ENCODE assay signal across 8 mouse cellular contexts in genomic region chr2:25402377-25402971, GRCm38 (mm10). TPM values are rescaled to one million over a fixed set of nuclear protein-coding genes. Genes with fewer than 3 reads are reported as not detected.
DNase-seq lines count a peak whose midpoint lies in the region; ATAC-seq and TF ChIP-seq lines count a peak whose summit lies in the region.

No protein-coding gene starts in this region.

- peak overlapping the region; percentile 81 for H3K4me3 ChIP-seq in ES-Bruce4 (ENCODE audit: low read depth, low read length)
- H3K4me3 ChIP-seq in forebrain, embryonic 12.5 days (replicated peaks) = peak overlapping the region; percentile 90
- H3K4me3 ChIP-seq in neural tube, embryonic 14.5 days (ENCODE audit: low read depth, low read length) = peak overlapping the region; percentile 97

- ATAC-seq in forebrain, embryonic 12.5 days (ENCODE audit: low FRiP score) = peak; percentile 37
- peak; percentile 47 for ATAC-seq in neural tube, embryonic 14.5 days (ENCODE audit: low read depth)

- no peak for TF ChIP-seq POLR2A in ES-Bruce4 (IDR thresholded peaks at IDR 0.05; ENCODE audit: insufficient read depth, low read length)

- peak overlapping the region; percentile 76 for H3K4me2 ChIP-seq in forebrain, embryonic 12.5 days
- H3K4me2 ChIP-seq in neural tube, embryonic 14.5 days (ENCODE audit: low read depth, low read length) = peak overlapping the region; percentile 76

- no peaks in the 10 kb centered on the region for H3K27me3 ChIP-seq in ES-Bruce4 (ENCODE audit: control insufficient read depth, insufficient read depth, low read length, poor library complexity, severe bottlenecking)
- peaks cover 44% of the 10 kb centered on the region for H3K27me3 ChIP-seq in forebrain, embryonic 12.5 days
- peaks cover 17% of the 10 kb centered on the region for H3K27me3 ChIP-seq in neural tube, embryonic 14.5 days (ENCODE audit: control insufficient read depth, insufficient read depth, low read length)

- no peak overlapping the region for H3K27ac ChIP-seq in ES-Bruce4 (ENCODE audit: insufficient read depth, low read length)
- H3K27ac ChIP-seq in forebrain, embryonic 12.5 days = peak overlapping the region; percentile 92
- H3K27ac ChIP-seq in neural tube, embryonic 14.5 days (ENCODE audit: low read depth, low read length) = peak overlapping the region; percentile 92

- DNase-seq in c-Kit-positive CD71-negative TER-119-negative erythroid progenitor cells, embryonic 14.5 days (ENCODE audit: low read depth) = peak; percentile 95
- DNase-seq in heart, postnatal 36 days = peak; percentile 54 to 62
- DNase-seq in layer of hippocampus, adult 11-12 months (ENCODE audit: low spot score) = peak; percentile 84
- DNase-seq in lung, adult 18-20 months = peak; percentile 73 to 82
- peak; percentile 72 for DNase-seq in testis, postnatal 14 days (ENCODE audit: low spot score)

- H3K4me1 ChIP-seq in ES-Bruce4 (ENCODE audit: control insufficient read depth, insufficient read depth, low read length) = no peaks in the 10 kb centered on the region
- H3K4me1 ChIP-seq in forebrain, embryonic 12.5 days = peaks cover 27% of the 10 kb centered on the region
- peaks cover 27% of the 10 kb centered on the region for H3K4me1 ChIP-seq in neural tube, embryonic 14.5 days (ENCODE audit: control insufficient read depth, insufficient read depth, low read length)

- no peaks in the 10 kb centered on the region for H3K9me3 ChIP-seq in ES-Bruce4 (replicated peaks; ENCODE audit: control insufficient read depth, insufficient read depth, low read length, poor library complexity, severe bottlenecking)
- no peaks in the 10 kb centered on the region for H3K9me3 ChIP-seq in forebrain, embryonic 12.5 days
- H3K9me3 ChIP-seq in neural tube, embryonic 14.5 days (ENCODE audit: control insufficient read depth, low read length) = no peaks in the 10 kb centered on the region

- WGBS in forebrain, embryonic 12.5 days = under 1% methylated on average over 13 of the region's 13 CpGs
- 1% methylated on average over 12 of the region's 13 CpGs for WGBS in neural tube, embryonic 14.5 days

- TF ChIP-seq CTCF in ES-Bruce4 (IDR thresholded peaks at IDR 0.05; ENCODE audit: low read depth, low read length) = peak; percentile 87

- intact Hi-C loops in heart, postnatal 36 days (cut with DNase I) = no loop called here

- H3K9ac ChIP-seq in ES-Bruce4 (ENCODE audit: low read depth, poor library complexity, severe bottlenecking) = no peak overlapping the region
- H3K9ac ChIP-seq in forebrain, embryonic 12.5 days = peak overlapping the region; percentile 91
- peak overlapping the region; percentile 98 for H3K9ac ChIP-seq in neural tube, embryonic 14.5 days (replicated peaks; ENCODE audit: low read depth, low read length)

- H3K36me3 ChIP-seq in ES-Bruce4 (ENCODE audit: control insufficient read depth, insufficient read depth, low read length, poor library complexity, severe bottlenecking) = no peaks in the 10 kb centered on the region
- peaks cover 7% of the 10 kb centered on the region for H3K36me3 ChIP-seq in forebrain, embryonic 12.5 days (replicated peaks)
- peaks cover 3% of the 10 kb centered on the region; the same call in 1 of the 2 replicates for H3K36me3 ChIP-seq in neural tube, embryonic 14.5 days (ENCODE audit: control insufficient read depth, insufficient read depth, low read length)

- no peak for TF ChIP-seq EP300 in ES-Bruce4 (IDR thresholded peaks at IDR 0.05; ENCODE audit: insufficient read depth, low read depth, low read length)

RNA-seq across cellular contexts. Expression of gene Npdc1, which starts 3.3 kb away (rescaled TPM):
- 29.7 and 40.9 TPM in 2 replicates for polyA plus RNA-seq in ES-Bruce4 (2011; ENCODE audit: insufficient read depth, insufficient read length, low read depth, missing spikeins)
- 192 and 198 TPM in 2 replicates for polyA plus RNA-seq in forebrain, embryonic 12.5 days (2016; fragmentation: Nextera tagmentation; extraction: Ambion mirVana)
- 10 to 100 TPM; 27.3 to 27.8 TPM for total RNA-seq in heart, postnatal 36 days (2021)
- polyA plus RNA-seq in neural tube, embryonic 14.5 days (2014; fragmentation: Nextera tagmentation; extraction: Ambion mirVana) = 397 and 496 TPM in 2 replicates

RNA-seq across cellular contexts. Expression of gene Entpd2, which starts 6.8 kb away (rescaled TPM):
- 4.2 and 5.6 TPM in 2 replicates for polyA plus RNA-seq in ES-Bruce4 (2011; ENCODE audit: insufficient read depth, insufficient read length, low read depth, missing spikeins)
- polyA plus RNA-seq in forebrain, embryonic 12.5 days (2016; fragmentation: Nextera tagmentation; extraction: Ambion mirVana) = 0.22 TPM in 1 of 2 replicates, not detected in the other
- 10 to 100 TPM; 14.5 to 15.4 TPM for total RNA-seq in heart, postnatal 36 days (2021)
- polyA plus RNA-seq in neural tube, embryonic 14.5 days (2014; fragmentation: Nextera tagmentation; extraction: Ambion mirVana) = 1.6 and 10.6 TPM in 2 replicates

RNA-seq across cellular contexts. Expression of gene Fut7, which starts 20.6 kb away (rescaled TPM):
- not detected in 2 replicates for polyA plus RNA-seq in ES-Bruce4 (2011; ENCODE audit: insufficient read depth, insufficient read length, low read depth, missing spikeins)
- polyA plus RNA-seq in forebrain, embryonic 12.5 days (2016; fragmentation: Nextera tagmentation; extraction: Ambion mirVana) = 0.14 TPM in 1 of 2 replicates, not detected in the other
- total RNA-seq in heart, postnatal 36 days (2021) = under 1 TPM; 0.27 to 0.36 TPM
- polyA plus RNA-seq in neural tube, embryonic 14.5 days (2014; fragmentation: Nextera tagmentation; extraction: Ambion mirVana) = 0.17 and 0.23 TPM in 2 replicates

RNA-seq across cellular contexts. Expression of gene Abca2, which starts 26.0 kb away (rescaled TPM):
- polyA plus RNA-seq in ES-Bruce4 (2011; ENCODE audit: insufficient read depth, insufficient read length, low read depth, missing spikeins) = 14.0 and 14.2 TPM in 2 replicates
- polyA plus RNA-seq in forebrain, embryonic 12.5 days (2016; fragmentation: Nextera tagmentation; extraction: Ambion mirVana) = 10.9 and 12.5 TPM in 2 replicates
- total RNA-seq in heart, postnatal 36 days (2021) = 10 to 100 TPM; 35.5 to 39.9 TPM
- polyA plus RNA-seq in neural tube, embryonic 14.5 days (2014; fragmentation: Nextera tagmentation; extraction: Ambion mirVana) = 16.2 and 17.0 TPM in 2 replicates

RNA-seq across cellular contexts. Expression of gene Sapcd2, which starts 30.4 kb away (rescaled TPM):
- polyA plus RNA-seq in ES-Bruce4 (2011; ENCODE audit: insufficient read depth, insufficient read length, low read depth, missing spikeins) = 19.2 and 22.4 TPM in 2 replicates
- 60.8 and 67.8 TPM in 2 replicates for polyA plus RNA-seq in forebrain, embryonic 12.5 days (2016; fragmentation: Nextera tagmentation; extraction: Ambion mirVana)
- total RNA-seq in heart, postnatal 36 days (2021) = under 1 TPM; 0.46 to 0.56 TPM
- polyA plus RNA-seq in neural tube, embryonic 14.5 days (2014; fragmentation: Nextera tagmentation; extraction: Ambion mirVana) = 6.9 and 7.8 TPM in 2 replicates
